Mouse (Mus musculus): ENCODE data around the gene Mapkapk2. TPM values are rescaled to one million over a fixed set of nuclear protein-coding genes. Genes with fewer than 3 reads are reported as not detected.

Gene Mapkapk2
- polyA plus RNA-seq, 1 experiment from 2014 or later: 18.3 TPM

DNA sequence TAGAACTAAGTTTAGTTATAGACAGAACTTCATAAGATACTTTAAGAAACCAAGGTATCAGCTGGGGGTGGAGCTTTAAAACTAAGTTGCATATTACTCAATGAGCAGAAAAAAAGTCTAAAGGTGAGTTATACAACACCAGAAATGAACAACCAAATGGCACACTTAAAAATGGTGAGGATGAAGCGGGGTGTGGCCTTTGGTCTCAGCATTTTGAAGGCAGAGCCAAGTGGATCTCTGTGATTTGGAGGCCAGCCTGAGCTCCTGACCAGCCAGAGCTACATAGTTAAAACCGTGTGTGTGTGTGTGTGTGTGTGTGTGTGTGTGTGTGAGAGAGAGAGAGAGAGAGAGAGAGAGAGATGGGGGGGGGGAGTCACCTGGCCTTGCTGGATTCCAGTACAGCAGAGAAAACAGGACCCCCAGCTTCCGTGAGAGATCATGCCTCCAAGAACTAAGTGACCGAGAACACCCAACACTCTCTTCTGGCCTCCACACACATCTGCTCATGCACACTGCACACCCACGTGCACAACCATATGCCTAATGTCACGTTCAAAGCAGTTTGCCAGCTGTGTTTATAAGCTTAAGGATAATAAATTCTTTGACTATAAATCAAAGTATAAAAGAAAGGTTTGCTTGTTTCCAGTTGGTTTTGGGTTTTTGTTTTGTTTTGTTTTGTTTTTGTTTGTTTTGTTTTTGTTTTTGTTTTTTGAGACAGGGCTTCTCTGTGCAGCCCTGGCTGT lies 49.3 kb downstream of the Mapkapk2 start:
- Histone ChIP-seq H3K9me3 (ENCODE audit: low read length) (no peaks in the 10 kb centered on the region), H3K4me3 (ENCODE audit: low read depth, low read length) (no peak overlapping the region), H3K36me3 (replicated peaks; ENCODE audit: insufficient read depth, low read length) (0 out of 2 replicates have a peak, but pooled peaks cover 3% of the 10 kb centered on the region), H3K4me2 (ENCODE audit: low read depth, low read length) (no peak overlapping the region), H3K27ac (ENCODE audit: low read depth) (no peak overlapping the region), H3K27me3 (ENCODE audit: insufficient read depth, low read length) (no peaks in the 10 kb centered on the region), H3K4me1 (ENCODE audit: insufficient read depth) (peaks cover 7% of the 10 kb centered on the region; the same call in 1 of the 2 replicates), H3K9ac (replicated peaks) (no peak overlapping the region)
- no peak for ATAC-seq
- WGBS (ENCODE audit: insufficient replicate concordance): 72% methylated on average over 6 of the region's 6 CpGs
- TF ChIP-seq CTCF (IDR thresholded peaks at IDR 0.05; ENCODE audit: low read depth): no peak
- no peak for TF ChIP-seq EP300 (IDR thresholded peaks at IDR 0.05; ENCODE audit: low read depth)
- no peak for DNase-seq

DNA sequence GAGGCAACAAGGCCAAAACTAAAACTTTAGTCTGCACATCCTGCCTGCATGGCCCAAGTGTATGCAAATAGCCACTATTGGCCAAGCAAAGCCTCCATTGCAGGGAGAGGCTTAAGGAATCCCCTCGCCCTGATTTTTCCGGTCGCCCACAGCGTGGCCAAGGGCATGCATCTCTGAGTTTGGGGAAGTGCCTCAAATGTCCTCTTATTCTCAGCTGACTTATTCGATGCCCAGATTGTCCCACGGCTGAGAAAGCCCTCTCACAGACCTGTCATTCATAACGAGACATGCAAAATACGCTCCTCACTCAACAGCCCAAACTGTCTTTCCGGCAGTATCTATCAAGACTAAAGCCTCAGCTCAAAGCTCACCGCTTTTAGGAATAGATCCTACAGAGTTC lies 51.0 kb downstream of the Mapkapk2 start:
- Histone ChIP-seq H3K4me1 (ENCODE audit: insufficient read depth) (peaks cover 5% of the 10 kb centered on the region; the same call in 1 of the 2 replicates), H3K9ac (replicated peaks) (no peak overlapping the region), H3K4me2 (ENCODE audit: low read depth, low read length) (no peak overlapping the region), H3K27me3 (ENCODE audit: insufficient read depth, low read length) (no peaks in the 10 kb centered on the region), H3K4me3 (ENCODE audit: low read depth, low read length) (no peak overlapping the region), H3K36me3 (replicated peaks; ENCODE audit: insufficient read depth, low read length) (no peaks in the 10 kb centered on the region), H3K27ac (ENCODE audit: low read depth) (no peak overlapping the region), H3K9me3 (ENCODE audit: low read length) (no peaks in the 10 kb centered on the region)
- WGBS (ENCODE audit: insufficient replicate concordance): 74% methylated on average over 10 of the region's 10 CpGs
- DNase-seq (no peak), ATAC-seq (no peak)
- no peak for TF ChIP-seq EP300 (IDR thresholded peaks at IDR 0.05; ENCODE audit: low read depth)
- TF ChIP-seq CTCF (IDR thresholded peaks at IDR 0.05; ENCODE audit: low read depth): no peak

DNA sequence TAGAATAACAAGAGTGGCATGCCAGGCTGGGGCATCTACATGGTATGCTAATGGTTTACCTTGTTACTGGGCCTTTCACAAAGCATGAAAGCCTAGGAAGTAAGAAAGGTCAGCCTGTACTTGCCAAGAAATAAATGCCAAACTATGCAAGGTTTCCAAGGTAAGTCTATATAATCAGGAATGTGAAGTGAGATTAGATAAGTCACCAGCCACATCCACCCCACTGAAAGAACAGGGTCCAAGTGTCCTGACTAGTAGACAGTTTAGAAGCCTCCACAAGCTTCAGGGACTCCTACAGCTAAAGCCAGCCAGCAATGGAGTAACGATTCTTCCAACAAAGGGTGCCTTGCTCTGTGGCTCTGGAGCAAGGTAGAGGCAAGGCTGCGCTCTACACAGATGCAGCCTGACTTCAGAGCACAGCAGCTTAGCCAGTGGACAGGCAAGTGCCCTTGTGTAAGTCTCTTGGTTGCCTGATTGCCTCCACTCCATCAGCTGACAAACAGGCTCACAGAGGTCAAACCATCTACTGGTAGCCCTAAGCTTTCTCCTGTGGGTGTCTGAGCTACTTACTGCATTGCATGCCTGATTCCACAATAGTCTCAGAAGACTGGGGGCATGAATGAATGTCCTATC lies 51.8 kb downstream of the Mapkapk2 start:
- no peak overlapping the region for H3K27ac ChIP-seq (ENCODE audit: low read depth)
- 68% methylated on average over 2 of the region's 2 CpGs for WGBS (ENCODE audit: insufficient replicate concordance)
- no peaks in the 10 kb centered on the region for H3K36me3 ChIP-seq (replicated peaks; ENCODE audit: insufficient read depth, low read length)

DNA sequence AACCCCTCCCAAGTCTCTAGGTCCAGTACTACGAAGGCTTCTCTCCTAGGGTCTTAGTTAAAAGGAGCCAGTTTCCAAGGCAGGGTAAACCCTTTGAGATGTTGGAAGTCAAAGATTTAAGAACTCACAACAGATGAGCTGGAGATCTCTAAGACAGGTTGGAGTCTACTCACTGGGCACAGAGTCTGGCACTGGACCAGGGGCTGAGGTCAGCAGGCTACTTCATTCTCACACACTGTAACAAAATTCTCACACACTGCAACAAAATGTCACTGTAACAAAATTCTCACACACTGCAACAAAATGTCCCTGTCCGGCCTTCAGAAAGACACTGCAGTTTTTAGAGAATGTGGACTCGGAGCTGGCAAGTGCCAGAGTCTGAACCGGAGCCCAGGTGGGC lies 54.0 kb downstream of the Mapkapk2 start:
- ATAC-seq: no peak
- H3K9ac ChIP-seq (replicated peaks): no peak overlapping the region

More for the DNA sequence above, 51.8 kb downstream of the Mapkapk2 start:
- H3K4me1 ChIP-seq (ENCODE audit: insufficient read depth): peaks cover 3% of the 10 kb centered on the region; the same call in 1 of the 2 replicates
- no peak for ATAC-seq
- no peak overlapping the region for H3K4me2 ChIP-seq (ENCODE audit: low read depth, low read length)
- H3K9me3 ChIP-seq (ENCODE audit: low read length): no peaks in the 10 kb centered on the region
- no peaks in the 10 kb centered on the region for H3K27me3 ChIP-seq (ENCODE audit: insufficient read depth, low read length)
- TF ChIP-seq CTCF (IDR thresholded peaks at IDR 0.05; ENCODE audit: low read depth) (no peak), EP300 (IDR thresholded peaks at IDR 0.05; ENCODE audit: low read depth) (no peak)
- no peak for DNase-seq
- H3K4me3 ChIP-seq (ENCODE audit: low read depth, low read length): no peak overlapping the region
- no peak overlapping the region for H3K9ac ChIP-seq (replicated peaks)

DNA sequence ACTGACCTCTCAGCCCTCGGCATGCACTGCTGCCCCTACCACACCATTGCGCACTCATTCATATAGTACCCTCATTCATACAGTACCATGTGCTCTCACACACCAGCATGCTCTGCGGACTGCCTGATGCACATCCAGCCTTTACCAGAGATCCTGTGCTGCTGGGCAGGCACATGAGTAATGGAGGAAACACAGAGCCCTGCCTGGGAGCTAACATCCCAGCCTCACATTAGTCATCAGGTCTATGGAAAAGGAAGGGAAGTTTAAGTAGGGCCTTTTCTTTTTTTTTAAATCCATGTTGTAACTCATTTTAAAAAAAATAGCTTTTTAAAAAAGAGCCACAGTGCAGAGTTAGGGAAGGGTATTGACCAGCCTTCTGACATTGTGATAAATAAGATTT lies 54.9 kb downstream of the Mapkapk2 start:
- ATAC-seq: no peak

More for the DNA sequence above, 54.0 kb downstream of the Mapkapk2 start:
- no peak overlapping the region for H3K27ac ChIP-seq (ENCODE audit: low read depth)
- H3K4me3 ChIP-seq (ENCODE audit: low read depth, low read length): no peak overlapping the region
- H3K4me1 ChIP-seq (ENCODE audit: insufficient read depth): no peaks in the 10 kb centered on the region
- no peaks in the 10 kb centered on the region for H3K9me3 ChIP-seq (ENCODE audit: low read length)
- DNase-seq: no peak
- no peak overlapping the region for H3K4me2 ChIP-seq (ENCODE audit: low read depth, low read length)
- TF ChIP-seq CTCF (IDR thresholded peaks at IDR 0.05; ENCODE audit: low read depth): no peak
- no peak for TF ChIP-seq EP300 (IDR thresholded peaks at IDR 0.05; ENCODE audit: low read depth)
- H3K36me3 ChIP-seq (replicated peaks; ENCODE audit: insufficient read depth, low read length): no peaks in the 10 kb centered on the region
- no peaks in the 10 kb centered on the region for H3K27me3 ChIP-seq (ENCODE audit: insufficient read depth, low read length)
- WGBS (ENCODE audit: insufficient replicate concordance): 76% methylated on average over 4 of the region's 4 CpGs

DNA sequence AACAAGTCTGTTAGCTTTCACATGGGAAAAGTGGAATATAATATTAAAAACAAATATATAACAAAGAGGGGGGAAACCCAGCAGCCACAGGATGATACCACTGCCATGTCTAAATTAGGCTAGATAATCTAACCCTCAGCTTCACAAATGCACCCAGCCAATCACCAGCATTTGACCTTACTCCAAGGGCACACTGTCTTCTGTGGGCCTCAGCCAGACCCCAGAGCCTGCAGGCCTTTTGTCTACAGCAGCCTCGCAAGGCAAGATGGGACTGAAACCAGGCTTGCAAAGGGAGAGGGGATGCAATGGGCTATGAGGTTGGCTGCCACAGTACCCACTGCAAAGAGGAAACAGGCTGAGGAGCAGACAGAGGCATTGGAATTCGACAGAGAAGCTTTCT lies 55.4 kb downstream of the Mapkapk2 start:
- no peaks in the 10 kb centered on the region for H3K9me3 ChIP-seq (ENCODE audit: low read length)
- H3K4me2 ChIP-seq (ENCODE audit: low read depth, low read length): no peak overlapping the region
- TF ChIP-seq CTCF (IDR thresholded peaks at IDR 0.05; ENCODE audit: low read depth): no peak
- TF ChIP-seq EP300 (IDR thresholded peaks at IDR 0.05; ENCODE audit: low read depth): no peak
- no peaks in the 10 kb centered on the region for H3K27me3 ChIP-seq (ENCODE audit: insufficient read depth, low read length)
- DNase-seq (no peak), ATAC-seq (no peak)
- WGBS (ENCODE audit: insufficient replicate concordance): 61% methylated on average over 2 of the region's 2 CpGs
- H3K27ac ChIP-seq (ENCODE audit: low read depth): no peak overlapping the region
- no peak overlapping the region for H3K9ac ChIP-seq (replicated peaks)
- H3K4me3 ChIP-seq (ENCODE audit: low read depth, low read length): no peak overlapping the region
- no peaks in the 10 kb centered on the region for H3K4me1 ChIP-seq (ENCODE audit: insufficient read depth)
- no peaks in the 10 kb centered on the region for H3K36me3 ChIP-seq (replicated peaks; ENCODE audit: insufficient read depth, low read length)

More for the DNA sequence above, 54.9 kb downstream of the Mapkapk2 start:
- H3K4me2 ChIP-seq (ENCODE audit: low read depth, low read length): no peak overlapping the region
- no peak overlapping the region for H3K27ac ChIP-seq (ENCODE audit: low read depth)
- no peak overlapping the region for H3K4me3 ChIP-seq (ENCODE audit: low read depth, low read length)
- H3K4me1 ChIP-seq (ENCODE audit: insufficient read depth): no peaks in the 10 kb centered on the region
- H3K9me3 ChIP-seq (ENCODE audit: low read length): no peaks in the 10 kb centered on the region
- H3K9ac ChIP-seq (replicated peaks): no peak overlapping the region
- no peaks in the 10 kb centered on the region for H3K27me3 ChIP-seq (ENCODE audit: insufficient read depth, low read length)
- WGBS (ENCODE audit: insufficient replicate concordance): 86% methylated on average over 3 of the region's 3 CpGs
- no peaks in the 10 kb centered on the region for H3K36me3 ChIP-seq (replicated peaks; ENCODE audit: insufficient read depth, low read length)
- TF ChIP-seq EP300 (IDR thresholded peaks at IDR 0.05; ENCODE audit: low read depth): no peak
- TF ChIP-seq CTCF (IDR thresholded peaks at IDR 0.05; ENCODE audit: low read depth): no peak
- DNase-seq: no peak

All from liver, postnatal 0 days (tissue).